Mouse (Mus musculus) bone marrow macrophage, adult 2 months (primary cell): ENCODE measurements around the gene Poc5. TPM values are rescaled to one million over a fixed set of nuclear protein-coding genes. Genes with fewer than 3 reads are reported as not detected.

Experiments
- H3K27ac ChIP-seq: 2 replicates; pipeline ENCODE4 v1.5.1; 2012; ENCODE audit warnings: low read depth, low read length; ENCODE audit not compliant: insufficient read depth
- H3K4me1 ChIP-seq: 2 replicates; pipeline ENCODE4 v1.6.1; 2012; ENCODE audit warnings: low read length; ENCODE audit not compliant: control insufficient read depth, insufficient read depth
- H3K4me3 ChIP-seq: 2 replicates; pipeline ENCODE4 v1.5.1; 2012; ENCODE audit warnings: mild to moderate bottlenecking, low read length, moderate library complexity; ENCODE audit not compliant: insufficient read depth
- CTCF ChIP-seq: IDR thresholded peaks from 2 replicates; pipeline ENCODE4 v1.5.1; 2012; ENCODE audit warnings: low read depth, mild to moderate bottlenecking, low read length, moderate library complexity
- POLR2A ChIP-seq: IDR thresholded peaks from 2 replicates; pipeline ENCODE4 v1.6.1; 2012; ENCODE audit warnings: mild to moderate bottlenecking, low read depth, low read length, borderline replicate concordance
- polyA plus RNA-seq: library from polyadenylated mRNA; stranded (reverse); fragments of >200 nt; gene quantifications from 2 replicates; pipeline ENCODE4 v1.2.4, GENCODE M21; 2012; ENCODE audit not compliant: missing spikeins, insufficient read depth, insufficient read length

Gene Poc5
- polyA plus RNA-seq, 1 experiment, result 10.6 TPM

GRCm38 (mm10) chr13:96450205-96450856 lies 62.2 kb downstream of the Poc5 start:
- no peaks in the 10 kb centered on the region for H3K4me1 ChIP-seq
- no peak overlapping the region for H3K4me3 ChIP-seq
- H3K27ac ChIP-seq, result no peak overlapping the region
- TF ChIP-seq POLR2A (no peak), CTCF (no peak)

- Histone ChIP-seq H3K4me1 (peaks cover 2% of the 10 kb centered on the region; the same call in 1 of the 2 replicates), H3K4me3 (no peak overlapping the region), H3K27ac (no peak overlapping the region)
- no peak for TF ChIP-seq CTCF
- TF ChIP-seq POLR2A, result no peak
Observed at GRCm38 (mm10) chr13:96450869-96451268, 62.8 kb downstream of the Poc5 start.

- TF ChIP-seq CTCF (no peak), POLR2A (no peak)
- H3K4me3 ChIP-seq, result no peak overlapping the region
- peaks cover 2% of the 10 kb centered on the region; the same call in 1 of the 2 replicates for H3K4me1 ChIP-seq
- H3K27ac ChIP-seq, result no peak overlapping the region
Observed at GRCm38 (mm10) chr13:96451386-96452140, 63.5 kb downstream of the Poc5 start.

DNA sequence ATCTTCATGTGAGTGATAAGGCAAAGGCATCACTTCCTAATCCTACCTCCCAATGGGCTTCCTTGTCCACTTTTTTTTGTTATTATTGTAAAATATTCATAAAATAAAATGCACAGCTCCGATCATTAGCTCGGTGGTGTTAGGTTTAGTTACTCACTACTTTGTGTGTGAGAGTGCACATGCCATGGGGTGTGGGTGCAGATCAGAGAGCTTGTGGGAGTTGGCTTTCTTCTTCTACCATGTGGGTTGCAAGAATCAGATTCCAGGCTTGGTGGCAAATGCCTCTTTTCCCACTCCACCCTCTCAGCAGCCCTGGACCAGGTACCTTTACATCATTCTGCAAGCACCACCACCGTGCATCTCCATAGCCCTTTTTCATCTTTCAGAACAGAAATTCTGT lies 64.5 kb downstream of the Poc5 start:
- Histone ChIP-seq H3K27ac (no peak overlapping the region), H3K4me3 (no peak overlapping the region), H3K4me1 (peaks cover 2% of the 10 kb centered on the region; the same call in 1 of the 2 replicates)
- TF ChIP-seq POLR2A, result no peak
- no peak for TF ChIP-seq CTCF

DNA sequence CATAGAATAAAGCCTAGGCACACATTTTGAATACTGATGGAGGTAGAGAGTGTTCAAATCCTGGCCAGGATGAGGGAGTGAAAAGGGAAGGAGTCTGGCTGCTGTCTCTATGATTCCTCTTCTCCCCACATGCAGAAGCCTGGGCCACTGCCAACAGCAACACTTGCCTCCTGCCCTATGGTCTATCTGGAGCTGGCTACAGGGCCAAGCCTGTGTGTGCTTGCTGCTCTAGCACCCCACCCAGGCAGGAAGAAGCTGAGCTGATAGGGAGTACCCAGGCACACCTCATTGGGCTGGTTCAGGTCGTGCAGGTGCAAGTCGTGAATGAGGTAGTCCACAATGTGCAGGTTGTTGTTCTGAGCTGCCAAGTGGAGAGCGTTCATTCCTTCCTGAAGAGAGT lies 66.2 kb downstream of the Poc5 start:
- no peak for TF ChIP-seq POLR2A
- no peak for TF ChIP-seq CTCF
- H3K4me3 ChIP-seq, result no peak overlapping the region
- H3K27ac ChIP-seq, result no peak overlapping the region
- peaks cover 2% of the 10 kb centered on the region; the same call in 1 of the 2 replicates for H3K4me1 ChIP-seq

DNA sequence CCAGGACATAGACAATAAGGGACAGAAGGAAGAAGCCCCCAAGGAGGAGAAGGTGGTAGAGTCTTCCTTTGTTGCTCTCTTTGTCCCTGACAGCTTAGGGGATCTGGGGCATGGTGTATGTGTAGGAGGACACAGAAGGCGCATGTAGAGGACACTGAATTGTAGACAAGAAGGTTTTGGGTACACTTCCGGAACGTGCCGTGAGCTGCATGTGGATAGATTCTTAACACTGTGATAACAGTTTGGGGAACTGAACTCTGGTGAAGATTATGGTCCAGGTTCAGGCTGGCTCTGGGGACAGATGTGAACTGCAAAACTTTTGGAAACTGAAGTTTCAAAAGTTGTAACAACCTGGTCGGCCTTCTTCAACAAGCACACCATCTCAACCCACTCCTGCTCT lies 69.5 kb downstream of the Poc5 start:
- Histone ChIP-seq H3K4me1 (peaks cover 2% of the 10 kb centered on the region; the same call in 1 of the 2 replicates), H3K4me3 (no peak overlapping the region), H3K27ac (no peak overlapping the region)
- TF ChIP-seq CTCF (no peak), POLR2A (no peak)

DNA sequence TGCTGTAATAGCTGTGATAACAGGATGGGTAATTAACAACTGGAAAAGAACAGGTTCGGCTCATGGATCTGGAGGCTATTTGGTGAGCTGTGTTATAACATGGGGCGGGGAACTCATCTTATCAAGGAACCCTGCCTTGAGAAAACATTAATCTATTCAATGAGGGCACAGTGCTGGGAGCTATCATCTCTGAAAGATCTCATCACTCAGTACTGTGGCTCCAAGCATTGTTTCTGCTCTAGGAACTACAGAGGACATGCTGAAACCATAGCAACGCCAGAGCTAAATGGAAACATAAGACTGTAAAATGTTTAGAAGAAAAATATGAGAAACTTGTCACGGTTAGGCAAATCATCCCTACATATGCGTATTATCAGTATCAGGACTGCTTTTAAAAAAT lies 69.9 kb downstream of the Poc5 start:
- TF ChIP-seq CTCF, result no peak
- TF ChIP-seq POLR2A, result no peak
- Histone ChIP-seq H3K27ac (no peak overlapping the region), H3K4me3 (no peak overlapping the region), H3K4me1 (peaks cover 2% of the 10 kb centered on the region; the same call in 1 of the 2 replicates)

GRCm38 (mm10) chr13:96458606-96459005 lies 70.5 kb downstream of the Poc5 start:
- no peak overlapping the region for H3K27ac ChIP-seq
- no peak for TF ChIP-seq CTCF
- no peak for TF ChIP-seq POLR2A
- no peak overlapping the region for H3K4me3 ChIP-seq
- H3K4me1 ChIP-seq, result peaks cover 2% of the 10 kb centered on the region; the same call in 1 of the 2 replicates

- no peak overlapping the region for H3K4me3 ChIP-seq
- H3K4me1 ChIP-seq, result peaks cover 11% of the 10 kb centered on the region
- no peak for TF ChIP-seq POLR2A
Observed at GRCm38 (mm10) chr13:96462644-96463043, 74.5 kb downstream of the Poc5 start.

GRCm38 (mm10) chr13:96465315-96465714 lies 77.2 kb downstream of the Poc5 start:
- Histone ChIP-seq H3K4me1 (peaks cover 11% of the 10 kb centered on the region), H3K27ac (no peak overlapping the region), H3K4me3 (no peak overlapping the region)
- TF ChIP-seq CTCF (no peak), POLR2A (no peak)

More at GRCm38 (mm10) chr13:96462644-96463043, 74.5 kb downstream of the Poc5 start:
- no peak overlapping the region for H3K27ac ChIP-seq

Other genes with a start within 250 kb of the Poc5 start
- not detected in 2 replicates for gene Ankdd1b, start 82.9 kb downstream of the Poc5 start, polyA plus RNA-seq
- not detected in 2 replicates for gene Gm17622, start 102.4 kb downstream of the Poc5 start, polyA plus RNA-seq
- gene Polk, start 154.3 kb downstream of the Poc5 start, polyA plus RNA-seq, result 13.2 and 18.4 TPM in 2 replicates
- gene Col4a3bp, start 154.3 kb downstream of the Poc5 start, polyA plus RNA-seq, result 53.0 and 63.0 TPM in 2 replicates